Mouse (Mus musculus) ES-Bruce4 (cell line): ENCODE results near the gene Spef1. TPM values are rescaled to one million over a fixed set of nuclear protein-coding genes. Genes with fewer than 3 reads are reported as not detected.

ENCODE experiments used
- H3K27ac ChIP-seq: 2 replicates; pipeline ENCODE4 v1.5.1; 2012; ENCODE audit warnings: low read length, inconsistent platforms; ENCODE audit not compliant: insufficient read depth
- H3K27me3 ChIP-seq: 2 replicates; pipeline ENCODE4 v1.6.1; 2012; ENCODE audit warnings: mild to moderate bottlenecking, low read length, inconsistent platforms; ENCODE audit not compliant: control insufficient read depth, poor library complexity, insufficient read depth, severe bottlenecking
- H3K36me3 ChIP-seq: 2 replicates; pipeline ENCODE4 v1.6.1; 2012; ENCODE audit warnings: inconsistent platforms, mild to moderate bottlenecking, low read length, moderate library complexity; ENCODE audit not compliant: control insufficient read depth, poor library complexity, insufficient read depth, severe bottlenecking
- H3K4me1 ChIP-seq: one replicate; pipeline ENCODE4 v1.8.1; 2011; ENCODE audit warnings: low read length; ENCODE audit not compliant: control insufficient read depth, insufficient read depth
- H3K4me3 ChIP-seq: 2 replicates; pipeline ENCODE4 v1.5.1; 2011; ENCODE audit warnings: low read depth, mild to moderate bottlenecking, low read length
- H3K9ac ChIP-seq: 2 replicates; pipeline ENCODE4 v1.6.1; 2012; ENCODE audit warnings: low read depth, mild to moderate bottlenecking, inconsistent platforms; ENCODE audit not compliant: poor library complexity, severe bottlenecking
- H3K9me3 ChIP-seq: replicated peaks from 2 replicates; pipeline ENCODE4 v1.6.1; 2012; ENCODE audit warnings: mild to moderate bottlenecking, low read length, inconsistent platforms; ENCODE audit not compliant: control insufficient read depth, poor library complexity, insufficient read depth, severe bottlenecking
- CTCF ChIP-seq: IDR thresholded peaks from one replicate; pipeline ENCODE4 v1.8.1; 2011; ENCODE audit warnings: low read depth, low read length
- EP300 ChIP-seq: IDR thresholded peaks from 2 replicates; pipeline ENCODE4 v1.6.1; 2011; ENCODE audit warnings: low read depth, low read length; ENCODE audit not compliant: insufficient read depth
- POLR2A ChIP-seq: IDR thresholded peaks from one replicate; pipeline ENCODE4 v1.8.1; 2011; ENCODE audit warnings: low read length; ENCODE audit not compliant: insufficient read depth
- polyA plus RNA-seq: library from polyadenylated mRNA; stranded (reverse); fragments of >200 nt; gene quantifications from 2 replicates; pipeline ENCODE4 v1.2.4, GENCODE M21; 2011; ENCODE audit warnings: low read depth; ENCODE audit not compliant: missing spikeins, insufficient read depth, insufficient read length

Gene Spef1
- polyA plus RNA-seq, 1 experiment: 1.2 TPM

GRCm38 (mm10) chr2:131220030-131220429 lies 32.9 kb upstream of the Spef1 start:
- Histone ChIP-seq H3K27me3 (no peaks in the 10 kb centered on the region), H3K9ac (no peak overlapping the region), H3K27ac (no peak overlapping the region), H3K9me3 (no peaks in the 10 kb centered on the region), H3K4me3 (no peak overlapping the region), H3K36me3 (no peaks in the 10 kb centered on the region), H3K4me1 (peaks cover 5% of the 10 kb centered on the region)
- TF ChIP-seq POLR2A: no peak
- no peak for TF ChIP-seq CTCF
- no peak for TF ChIP-seq EP300

- Histone ChIP-seq H3K27me3 (no peaks in the 10 kb centered on the region), H3K4me3 (no peak overlapping the region), H3K9ac (no peak overlapping the region), H3K36me3 (no peaks in the 10 kb centered on the region), H3K4me1 (peaks cover 5% of the 10 kb centered on the region), H3K9me3 (no peaks in the 10 kb centered on the region), H3K27ac (no peak overlapping the region)
- TF ChIP-seq EP300: no peak
- TF ChIP-seq POLR2A: no peak
- no peak for TF ChIP-seq CTCF
These were observed 29.1 kb upstream of the Spef1 start for GRCm38 (mm10) chr2:131215941-131216858.

GRCm38 (mm10) chr2:131213773-131214172 lies 26.7 kb upstream of the Spef1 start:
- H3K27me3 ChIP-seq: no peaks in the 10 kb centered on the region
- H3K27ac ChIP-seq: no peak overlapping the region
- H3K4me1 ChIP-seq: peaks cover 5% of the 10 kb centered on the region
- H3K9ac ChIP-seq: no peak overlapping the region
- TF ChIP-seq EP300 (no peak), POLR2A (no peak), CTCF (no peak)
- no peaks in the 10 kb centered on the region for H3K9me3 ChIP-seq
- no peaks in the 10 kb centered on the region for H3K36me3 ChIP-seq
- no peak overlapping the region for H3K4me3 ChIP-seq

GRCm38 (mm10) chr2:131211026-131211615 lies 24.0 kb upstream of the Spef1 start:
- no peak overlapping the region for H3K27ac ChIP-seq
- H3K27me3 ChIP-seq: no peaks in the 10 kb centered on the region
- H3K9ac ChIP-seq: peak overlapping the region; percentile 53
- peaks cover 2% of the 10 kb centered on the region for H3K4me1 ChIP-seq
- no peaks in the 10 kb centered on the region for H3K9me3 ChIP-seq
- no peaks in the 10 kb centered on the region for H3K36me3 ChIP-seq
- peak overlapping the region; percentile 10; the same call in 1 of the 2 replicates for H3K4me3 ChIP-seq
- TF ChIP-seq POLR2A: no peak
- no peak for TF ChIP-seq EP300
- TF ChIP-seq CTCF: no peak

- peak; percentile 48; the same call in 1 of the 2 replicates for TF ChIP-seq EP300
- TF ChIP-seq CTCF: peak; percentile 70
- no peak for TF ChIP-seq POLR2A
- Histone ChIP-seq H3K27me3 (no peaks in the 10 kb centered on the region), H3K27ac (0 out of 2 replicates have a peak overlapping the region, but pooled peaks have one; percentile 7), H3K9me3 (no peaks in the 10 kb centered on the region), H3K4me1 (no peaks in the 10 kb centered on the region), H3K4me3 (peak overlapping the region; percentile 79), H3K36me3 (no peaks in the 10 kb centered on the region), H3K9ac (peak overlapping the region; percentile 53)
These were observed 23.1 kb upstream of the Spef1 start for GRCm38 (mm10) chr2:131209969-131210792.
